Mouse (Mus musculus) gastrocnemius, postnatal 4 days (tissue): ENCODE data around the gene Srgap2. TPM values are rescaled to one million over a fixed set of nuclear protein-coding genes. Genes with fewer than 3 reads are reported as not detected.

ENCODE experiments used
- DNase-seq, 2 experiments: peaks; one replicate each; pipeline ENCODE4 v3.0.0; 2021 to 2022; ENCODE audit warnings: low spot score in 2 of 2, mixed read lengths in 2 of 2
- total RNA-seq, 2 experiments: library from RNA; stranded (reverse); gene quantifications; 2 replicates each; pipeline ENCODE4 v1.2.3; 2021

Srgap2 gene
- total RNA-seq, 2 experiments from 2014 or later: 66.3 to 67.7 TPM

- peak; percentile 46 to 82 for DNase-seq
These were observed 531 bp downstream of the Srgap2 start for GRCm38 (mm10) chr1:131526371-131527270.

GRCm38 (mm10) chr1:131525586-131526271 lies 1.4 kb downstream of the Srgap2 start:
- DNase-seq: peak; percentile 41 to 50

- peak; percentile 20 to 49 for DNase-seq
These were observed 2.0 kb downstream of the Srgap2 start for GRCm38 (mm10) chr1:131525101-131525585.

GRCm38 (mm10) chr1:131523794-131524193 lies 3.4 kb downstream of the Srgap2 start:
- no peak for DNase-seq

GRCm38 (mm10) chr1:131516588-131516987 lies 10.6 kb downstream of the Srgap2 start:
- DNase-seq: no peak

GRCm38 (mm10) chr1:131514197-131514596 lies 13.0 kb downstream of the Srgap2 start:
- DNase-seq: no peak

GRCm38 (mm10) chr1:131513136-131513535 lies 14.0 kb downstream of the Srgap2 start:
- no peak for DNase-seq

- DNase-seq: no peak
These were observed 15.3 kb downstream of the Srgap2 start for GRCm38 (mm10) chr1:131511661-131512500.

GRCm38 (mm10) chr1:131511131-131511530 lies 16.0 kb downstream of the Srgap2 start:
- no peak for DNase-seq

- no peak for DNase-seq
These were observed 25.5 kb downstream of the Srgap2 start for GRCm38 (mm10) chr1:131501681-131502080.

- no peak for DNase-seq
These were observed 28.9 kb downstream of the Srgap2 start for GRCm38 (mm10) chr1:131498231-131498630.

- DNase-seq: peak in 1 of 2 experiments; percentile 23
These were observed 32.9 kb downstream of the Srgap2 start for GRCm38 (mm10) chr1:131493966-131494898.

GRCm38 (mm10) chr1:131492360-131492759 lies 34.8 kb downstream of the Srgap2 start:
- no peak for DNase-seq

GRCm38 (mm10) chr1:131491579-131491978 lies 35.6 kb downstream of the Srgap2 start:
- no peak for DNase-seq

- DNase-seq: no peak
These were observed 37.8 kb downstream of the Srgap2 start for GRCm38 (mm10) chr1:131489312-131489711.

- DNase-seq: no peak
These were observed 40.9 kb downstream of the Srgap2 start for GRCm38 (mm10) chr1:131486094-131486850.

GRCm38 (mm10) chr1:131482242-131482641 lies 44.9 kb downstream of the Srgap2 start:
- DNase-seq: no peak

GRCm38 (mm10) chr1:131481391-131481790 lies 45.8 kb downstream of the Srgap2 start:
- DNase-seq: no peak

- no peak for DNase-seq
These were observed 48.3 kb downstream of the Srgap2 start for GRCm38 (mm10) chr1:131478770-131479305.
